Mouse (Mus musculus) Patski (cell line): Measurements from ENCODE around the gene Nsun5. TPM values are rescaled to one million over a fixed set of nuclear protein-coding genes. Genes with fewer than 3 reads are reported as not detected.

ENCODE experiments used
- ATAC-seq: fragments of 100-300 bp; one replicate; pipeline ENCODE4 v1.8.0; 2021
- CTCF ChIA-PET: fragments of 350-600 bp; sonication (Branson Sonifier 250); formaldehyde crosslinking; loops from one replicate; lab custom pipeline; 2022; ENCODE audit warnings: inconsistent platforms; lab: Charles Lee
- POLR2A ChIA-PET: fragments of 350-600 bp; sonication (Branson Sonifier 250); formaldehyde crosslinking; loops from one replicate; lab custom pipeline; 2022; ENCODE audit warnings: antibody characterized with exemption, inconsistent platforms; lab: Charles Lee
- DNase-seq: peaks from one replicate; pipeline ENCODE4 v3.0.0-alpha.2; 2011; ENCODE audit warnings: low read depth, low spot score
- H3K27me3 ChIP-seq: fragments of 371-371 bp; one replicate; pipeline ENCODE4 v1.5.1; 2021
- CTCF ChIP-seq: fragments of 100-300 bp; IDR thresholded peaks from one replicate; pipeline ENCODE4 v1.5.1; 2021
- in situ Hi-C: fragments of 300-500 bp; cut with MboI; formaldehyde crosslinking; loops from 3 replicates; pipeline ENCODE4 v1.11.1; 2018; ENCODE audit warnings: low pct_unique_long_range_greater_than_20kb, mixed read lengths
- polyA plus RNA-seq: library from polyadenylated mRNA; unstranded; gene quantifications from one replicate; pipeline ENCODE4 v1.2.3, GENCODE M21; 2021

Nsun5 gene
- polyA plus RNA-seq, 1 experiment from 2014 or later = 28.7 TPM

- no peaks in the 10 kb centered on the region for H3K27me3 ChIP-seq
- TF ChIP-seq CTCF = no peak
- in situ Hi-C loops = no loop called here
- ChIA-PET CTCF (interaction anchor here (1.0 to 1.6 kb wide), 3 partner anchors 15 to 108 kb away, joined by 3 to 4 read pairs (median 3); no protein-coding TSS in a partner anchor), POLR2A (no interaction called here)
- ATAC-seq (no peak), DNase-seq (no peak)
These were observed 29.6 kb downstream of the Nsun5 start for GRCm38 (mm10) chr5:135399382-135399781.

DNA sequence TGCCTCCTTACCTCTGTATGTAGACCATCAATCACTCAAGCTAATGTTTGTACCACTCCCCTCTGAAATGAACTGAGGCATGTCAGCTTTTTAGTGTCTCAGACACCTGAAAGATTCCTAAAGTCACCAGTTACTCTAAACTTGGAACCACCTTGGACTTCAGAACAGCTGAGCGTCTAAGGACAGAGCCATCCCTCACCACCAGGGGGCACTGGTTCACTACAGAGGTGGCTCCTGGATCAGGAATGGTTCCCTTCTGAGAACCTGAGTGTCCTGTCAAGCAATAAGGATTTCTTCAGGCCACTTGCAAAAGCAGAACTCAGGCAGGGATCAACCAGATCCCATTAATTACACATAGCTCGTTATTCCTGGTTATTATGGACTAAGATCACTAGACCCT, 30.5 kb downstream of the Nsun5 start:
- ChIA-PET POLR2A (no interaction called here), CTCF (interaction anchor here (0.8 to 1.9 kb wide), 20 partner anchors 11 to 375 kb away, joined by 3 to 6 read pairs (median 3); no protein-coding TSS in a partner anchor)
- H3K27me3 ChIP-seq = no peaks in the 10 kb centered on the region
- ATAC-seq = no peak
- peak; percentile 46 for DNase-seq
- TF ChIP-seq CTCF = peak; percentile 98
- in situ Hi-C loops = loop anchor here (5.0 kb wide), 1 partner anchor 367 kb away; no protein-coding TSS in a partner anchor

DNA sequence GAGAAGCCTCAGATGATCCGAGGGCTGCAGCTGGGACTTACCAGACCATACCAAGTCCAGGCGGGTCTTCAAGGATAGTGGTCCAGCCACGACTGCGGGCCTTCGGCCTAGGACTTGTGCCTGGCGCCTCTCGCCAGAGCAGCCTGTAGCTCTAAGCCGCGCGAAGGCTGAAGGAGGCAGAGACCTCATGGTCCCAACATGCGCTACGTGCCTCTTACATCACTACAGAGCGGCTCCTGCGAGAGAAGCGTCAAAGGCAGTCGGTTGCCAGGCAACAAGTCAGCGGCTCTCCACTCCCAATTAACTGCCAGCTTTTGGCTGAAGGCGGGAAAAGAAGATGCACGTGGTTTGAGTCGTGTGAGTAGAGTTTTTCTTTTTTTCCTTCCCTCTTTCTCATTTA, 34.9 kb downstream of the Nsun5 start:
- in situ Hi-C loops = loop anchor here (5.0 kb wide), 3 partner anchors 88 to 363 kb away; no protein-coding TSS in a partner anchor
- TF ChIP-seq CTCF = no peak
- ATAC-seq = no peak
- CTCF ChIA-PET = interaction anchor here (1.1 to 1.3 kb wide), 2 partner anchors 17 to 25 kb away, joined by 3 read pairs; no protein-coding TSS in a partner anchor
- DNase-seq = no peak
- POLR2A ChIA-PET = interaction anchor here (0.6 kb wide), 3 partner anchors 128 to 839 kb away, joined by 3 to 7 read pairs (median 5); no protein-coding TSS in a partner anchor
- H3K27me3 ChIP-seq = no peaks in the 10 kb centered on the region

DNA sequence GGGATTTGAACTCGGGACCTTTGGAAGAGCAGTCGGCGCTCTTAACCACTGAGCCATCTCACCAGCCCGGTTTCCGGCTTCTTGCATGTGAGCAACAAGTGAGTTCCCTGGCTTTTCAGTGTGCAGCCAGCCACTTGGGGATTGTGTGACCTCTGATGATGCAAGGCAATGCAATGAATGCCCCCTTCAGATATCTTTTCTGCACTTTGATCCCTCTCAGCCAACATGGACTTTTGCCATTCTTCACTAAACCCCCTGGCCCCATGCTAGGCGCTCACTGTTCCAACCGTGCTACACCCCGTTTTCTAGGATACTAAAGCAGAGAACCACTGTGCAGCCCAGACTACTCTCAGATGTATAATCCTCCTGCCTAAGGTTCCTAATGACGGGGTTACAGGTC, 35.7 kb downstream of the Nsun5 start:
- in situ Hi-C loops = loop anchor here (5.0 kb wide), 2 partner anchors 87 to 207 kb away; no protein-coding TSS in a partner anchor
- ATAC-seq (no peak), DNase-seq (no peak)
- no peak for TF ChIP-seq CTCF
- POLR2A ChIA-PET = interaction anchor here (0.6 to 0.7 kb wide), 2 partner anchors 9 to 127 kb away, joined by 3 to 7 read pairs; no protein-coding TSS in a partner anchor
- CTCF ChIA-PET = no interaction called here
- no peaks in the 10 kb centered on the region for H3K27me3 ChIP-seq

DNA sequence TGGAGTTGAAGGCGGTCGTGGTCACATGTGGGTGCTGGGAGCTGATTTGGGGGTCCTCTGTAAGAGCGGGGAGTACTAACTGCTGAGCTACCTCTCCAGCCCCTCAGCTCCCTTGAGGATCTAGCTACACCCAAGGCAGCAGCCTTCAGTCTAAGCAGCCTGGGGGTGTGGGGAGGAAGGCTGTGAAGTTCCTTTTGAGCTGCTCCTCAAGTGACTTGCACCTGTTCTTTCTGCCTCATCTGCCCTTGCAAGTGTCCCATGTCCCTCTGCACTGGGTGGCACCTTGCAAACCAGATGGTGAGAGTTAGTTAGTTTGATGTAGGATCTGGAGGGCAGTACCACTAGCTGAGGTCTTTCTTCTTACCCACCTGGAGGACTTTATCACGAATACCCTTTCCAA, 38.4 kb downstream of the Nsun5 start:
- no peak for DNase-seq

DNA sequence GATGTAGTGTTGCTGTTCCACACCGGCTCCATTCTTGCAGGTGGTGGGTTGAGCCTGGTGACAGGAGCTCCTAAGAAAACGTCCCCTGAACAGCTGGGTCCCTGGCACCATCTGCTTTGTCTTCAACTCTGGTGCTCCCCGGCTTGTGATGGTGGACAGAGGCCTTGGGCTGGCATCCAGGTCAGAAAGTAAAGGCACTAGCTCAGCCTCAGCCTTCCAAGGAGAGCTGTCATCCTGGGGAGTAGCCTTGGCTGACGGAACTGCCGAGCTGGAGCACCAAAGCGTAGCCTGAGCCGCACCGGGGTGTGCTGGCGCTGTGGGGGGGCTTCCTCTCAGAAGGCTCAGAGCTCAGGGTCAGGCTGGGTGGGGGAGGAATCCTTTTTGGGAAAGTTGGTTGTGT, 40.5 kb downstream of the Nsun5 start:
- DNase-seq (no peak), ATAC-seq (no peak)
- in situ Hi-C loops = no loop called here
- POLR2A ChIA-PET = no interaction called here
- no peak for TF ChIP-seq CTCF
- CTCF ChIA-PET = interaction anchor here (1.2 kb wide), 1 partner anchor 10 kb away, joined by 4 read pairs; no protein-coding TSS in a partner anchor
- no peaks in the 10 kb centered on the region for H3K27me3 ChIP-seq

More for the DNA sequence above, 38.4 kb downstream of the Nsun5 start:
- TF ChIP-seq CTCF = no peak
- no peak for ATAC-seq
- CTCF ChIA-PET = interaction anchor here (0.8 to 1.2 kb wide), 2 partner anchors 12 to 13 kb away, joined by 3 to 4 read pairs; no protein-coding TSS in a partner anchor
- in situ Hi-C loops = loop anchor here (5.0 kb wide), 2 partner anchors 84 to 204 kb away; no protein-coding TSS in a partner anchor
- POLR2A ChIA-PET = no interaction called here
- no peaks in the 10 kb centered on the region for H3K27me3 ChIP-seq

Other genes with a start within 250 kb of the Nsun5 start
- 12.3 TPM for gene Tbl2, start 220.3 kb upstream of the Nsun5 start, polyA plus RNA-seq
- gene Bcl7b, start 201.7 kb upstream of the Nsun5 start, polyA plus RNA-seq = 43.5 TPM
- gene Baz1b, start 182.7 kb upstream of the Nsun5 start, polyA plus RNA-seq = 92.8 TPM
- 0.39 TPM for gene Fzd9, start 118.7 kb upstream of the Nsun5 start, polyA plus RNA-seq
- not detected for gene Fkbp6, start 19.9 kb upstream of the Nsun5 start, polyA plus RNA-seq
- gene Trim50, start 16.7 kb upstream of the Nsun5 start, polyA plus RNA-seq = not detected
- 33.2 TPM for gene Pom121, start 24.6 kb downstream of the Nsun5 start, polyA plus RNA-seq
- gene Hip1, start 175.2 kb downstream of the Nsun5 start, polyA plus RNA-seq = 74.3 TPM
- not detected for gene Ccl26, start 193.6 kb downstream of the Nsun5 start, polyA plus RNA-seq
- not detected for gene Ccl24, start 203.1 kb downstream of the Nsun5 start, polyA plus RNA-seq